Mouse (Mus musculus) embryo, embryonic 11 days (tissue): ENCODE measurements around the gene Gnaq.
A peak's percentile ranks its signal among the peaks of the same experiment; 100 is the strongest.

Source experiments
- DNase-seq: peaks from one replicate; pipeline ENCODE4 v3.0.0-alpha.2; 2015

Gnaq gene

DNA sequence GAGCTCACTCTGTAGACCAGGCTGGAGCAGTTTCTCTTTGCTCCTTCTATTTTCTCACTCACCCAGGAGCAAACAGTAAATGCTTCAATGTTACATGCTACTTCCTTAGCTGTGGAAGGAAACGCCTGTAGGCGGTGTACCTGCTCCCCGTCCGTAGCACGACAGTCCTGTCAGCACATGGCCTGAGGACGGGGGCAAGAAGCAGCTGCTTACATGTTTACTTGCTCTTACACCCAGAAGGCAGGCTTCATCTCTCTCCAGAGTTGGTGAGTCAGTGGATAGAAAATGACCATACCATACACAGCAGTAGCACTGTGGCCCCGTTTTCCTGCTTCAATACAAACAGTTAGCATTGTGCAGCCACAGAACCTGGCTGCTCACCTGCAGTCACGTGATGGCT lies 247.1 kb downstream of the Gnaq start:
- DNase-seq = no peak

DNA sequence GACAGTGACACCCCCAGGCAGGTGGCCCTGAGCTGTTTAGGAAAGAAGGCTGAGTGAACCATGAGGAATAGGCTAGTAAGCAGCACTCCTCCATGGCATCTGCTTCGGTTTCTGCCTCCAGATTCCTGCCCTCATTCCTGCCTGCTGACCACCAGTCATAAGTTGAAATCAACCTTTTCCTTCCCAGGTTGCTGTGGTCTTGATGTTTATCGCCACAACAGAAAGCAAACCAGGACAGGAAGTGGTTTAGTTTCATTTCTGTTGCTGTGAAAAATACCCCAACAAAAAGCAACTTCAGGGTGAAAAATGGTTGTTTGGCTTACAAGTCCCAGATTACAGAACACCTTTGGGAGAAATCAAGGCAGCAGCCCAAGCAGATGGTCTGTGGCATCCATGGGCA lies 249.8 kb downstream of the Gnaq start:
- DNase-seq = no peak

GRCm38 (mm10) chr19:16383127-16383526 lies 250.5 kb downstream of the Gnaq start:
- no peak for DNase-seq

DNA sequence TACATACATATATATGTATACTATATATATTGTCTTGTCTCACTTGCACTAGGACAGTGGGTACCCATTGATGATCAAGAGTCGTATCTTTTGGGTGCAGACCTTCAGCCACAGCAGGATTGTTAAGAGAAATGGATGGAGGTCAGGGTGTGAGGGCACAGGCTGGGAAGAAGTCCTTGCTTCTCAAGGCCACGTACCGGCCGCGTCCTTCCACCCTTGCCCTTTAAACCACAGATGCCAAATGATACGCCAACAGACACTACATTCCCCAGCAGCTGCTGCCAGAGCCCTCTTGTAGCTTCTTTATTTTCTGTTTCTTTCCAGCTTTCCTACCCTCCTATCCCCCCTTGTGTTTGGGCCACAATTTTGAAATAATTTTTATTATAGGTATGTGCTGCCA lies 251.5 kb downstream of the Gnaq start:
- DNase-seq = no peak

DNA sequence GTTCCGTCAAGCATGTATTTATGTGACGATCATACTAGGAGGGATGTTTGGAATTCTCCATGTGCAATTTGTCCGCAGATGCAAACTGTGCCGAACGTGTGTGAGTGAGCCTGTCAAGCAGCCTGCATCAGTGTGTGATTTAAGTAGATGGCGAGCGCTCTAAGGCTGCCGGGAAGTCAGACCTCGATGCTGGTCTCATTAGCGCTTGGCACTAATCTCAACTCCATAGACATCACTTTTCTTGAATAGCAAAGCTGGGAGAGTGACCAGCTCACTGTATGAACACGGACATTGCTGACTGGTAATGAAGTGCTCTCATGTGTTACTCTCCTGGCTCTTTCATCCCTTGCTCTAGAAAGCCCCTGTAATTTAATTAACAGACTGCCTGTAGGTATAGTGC lies 252.3 kb downstream of the Gnaq start:
- no peak for DNase-seq

DNA sequence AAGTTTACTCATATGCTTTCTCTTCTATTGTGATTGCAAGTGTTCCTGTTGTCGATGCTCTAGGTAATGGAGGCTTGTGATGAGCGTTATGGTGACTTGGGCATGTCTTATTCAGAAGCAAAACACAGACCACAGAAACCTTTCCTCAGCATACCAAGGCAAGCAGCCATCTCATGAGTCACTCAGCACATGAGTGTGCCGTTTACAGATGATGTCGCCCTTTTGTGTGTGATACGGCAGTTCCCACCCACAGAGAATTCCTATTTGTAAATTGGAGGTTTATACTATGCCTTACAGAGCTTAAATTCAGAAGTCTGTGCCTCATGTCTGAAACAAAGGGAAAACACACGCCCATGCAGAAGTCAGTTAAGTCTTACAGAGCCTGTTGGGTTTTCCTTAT lies 253.9 kb downstream of the Gnaq start:
- no peak for DNase-seq

DNA sequence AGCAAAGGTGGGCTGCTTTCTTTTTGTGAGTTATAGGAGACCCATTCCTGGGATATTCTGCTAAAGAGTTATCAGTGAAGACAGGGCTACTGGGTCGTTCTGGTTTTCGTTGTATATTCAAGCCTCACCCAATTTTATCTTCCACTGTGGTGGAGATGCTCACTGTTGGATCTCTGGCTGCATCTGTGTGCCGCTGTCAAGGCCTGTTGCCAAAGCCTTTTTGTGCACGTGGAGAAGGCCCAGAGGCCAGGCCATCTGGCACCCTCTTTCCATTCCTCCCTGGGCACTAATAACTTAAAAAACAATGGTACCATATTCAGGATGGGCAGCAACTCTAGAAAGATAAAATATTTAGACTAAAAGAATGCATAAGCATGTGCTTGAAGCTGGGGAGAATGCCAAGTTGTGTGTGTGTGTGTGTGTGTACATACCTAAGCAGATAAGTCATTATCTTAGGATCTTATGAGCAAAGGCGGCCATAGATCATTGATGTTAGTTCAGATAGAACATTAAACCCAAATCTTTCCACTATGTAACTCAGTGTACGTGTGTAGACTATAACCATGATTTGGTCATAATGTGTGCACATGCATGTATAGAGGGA lies 257.7 kb downstream of the Gnaq start:
- no peak for DNase-seq

DNA sequence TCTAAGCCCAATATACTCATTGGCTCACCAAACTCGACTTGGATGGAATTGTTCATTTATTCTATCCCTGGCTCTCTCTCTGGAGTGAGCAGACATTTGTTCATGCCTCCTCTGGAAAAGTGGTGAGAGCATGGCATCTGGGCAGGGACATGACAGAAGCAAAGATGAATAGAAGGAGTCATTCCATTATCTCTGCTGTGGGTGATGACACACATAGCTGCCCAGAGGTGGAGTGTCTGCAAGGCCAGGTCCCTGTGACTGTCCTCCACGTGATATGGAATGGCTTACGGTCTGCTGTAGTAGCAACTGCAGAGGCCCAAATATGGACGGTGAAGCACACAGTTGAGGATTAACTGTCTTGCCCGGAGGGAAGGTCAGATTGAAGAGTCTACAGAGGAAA lies 261.8 kb downstream of the Gnaq start:
- DNase-seq = no peak

DNA sequence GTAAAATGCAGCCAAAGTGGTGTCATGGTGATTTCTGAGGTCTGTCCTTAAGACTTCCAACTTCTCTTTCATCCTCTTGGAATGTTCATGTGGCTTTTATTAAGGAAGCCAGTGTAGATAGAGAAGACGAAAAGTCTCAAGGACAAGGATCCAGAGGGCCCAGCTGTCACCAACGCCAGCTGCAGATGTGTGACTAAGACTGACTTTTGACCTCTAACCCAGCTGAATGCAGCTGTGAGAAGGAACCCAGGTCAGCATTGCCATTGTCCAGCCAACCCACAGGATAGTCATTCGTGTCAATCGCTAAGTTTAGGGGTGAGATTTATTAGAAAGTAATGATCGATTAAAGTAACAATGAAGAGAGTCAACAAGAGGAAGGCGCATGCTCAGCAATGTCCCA lies 270.5 kb downstream of the Gnaq start:
- DNase-seq = peak; percentile 13

DNA sequence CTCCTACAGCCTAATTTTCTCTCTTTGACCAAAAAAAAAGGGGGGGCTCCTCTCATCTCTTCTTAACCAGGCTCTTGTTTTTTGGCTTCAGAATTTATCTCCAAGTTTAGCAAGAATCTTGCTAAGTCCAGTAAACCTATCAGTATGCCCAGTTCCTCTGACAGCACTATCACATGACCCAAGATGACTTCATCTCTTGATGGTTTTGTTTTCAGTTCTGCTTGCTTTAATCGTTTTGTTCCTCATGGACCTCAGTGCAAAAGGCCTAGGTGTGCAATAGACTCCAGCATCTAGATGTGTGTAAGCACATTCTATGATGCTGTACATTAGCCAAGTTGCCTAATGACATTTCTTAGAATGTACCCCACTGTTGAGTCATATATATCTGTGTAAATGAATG lies 275.1 kb downstream of the Gnaq start:
- no peak for DNase-seq

GRCm38 (mm10) chr19:16411302-16411701 lies 278.7 kb downstream of the Gnaq start:
- no peak for DNase-seq

DNA sequence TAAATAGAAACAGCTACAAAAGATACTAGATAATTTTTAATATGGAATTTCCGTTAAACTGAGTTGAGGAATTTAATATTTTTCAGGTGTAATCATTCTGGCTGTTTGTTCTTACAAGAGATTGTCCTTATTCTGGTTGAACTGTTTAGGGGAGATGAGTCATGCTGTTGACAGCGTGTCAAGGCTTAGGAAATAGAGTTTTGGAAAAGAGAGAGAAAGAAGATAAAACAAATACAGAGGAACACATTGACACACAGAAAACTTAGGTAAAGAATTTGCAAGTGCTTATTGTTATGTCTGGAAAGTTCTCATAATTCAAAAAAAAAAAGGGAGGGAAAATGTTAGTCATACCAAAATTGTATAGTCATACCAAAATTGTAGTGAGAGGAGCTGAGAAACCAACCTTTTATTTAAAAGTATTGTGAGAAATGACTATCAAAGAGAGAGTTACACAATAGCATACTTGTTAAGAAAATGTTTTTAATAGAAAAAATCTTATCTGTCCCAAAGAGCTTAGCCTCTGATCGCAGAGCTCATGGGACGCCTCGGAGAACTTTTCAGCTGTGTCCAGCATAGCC lies 285.5 kb downstream of the Gnaq start:
- no peak for DNase-seq

GRCm38 (mm10) chr19:16425596-16425995 lies 293.0 kb downstream of the Gnaq start:
- DNase-seq = no peak

- no peak for DNase-seq
Observed at GRCm38 (mm10) chr19:16431368-16431767, 298.7 kb downstream of the Gnaq start.

- DNase-seq = peak; percentile 49
Observed at GRCm38 (mm10) chr19:16434879-16435278, 302.2 kb downstream of the Gnaq start.

GRCm38 (mm10) chr19:16435531-16436231 lies 303.1 kb downstream of the Gnaq start, which contains the start of gene Gna14:
Gna14 (plus strand) TSS chr19:16435762.
- peak; percentile 82 for DNase-seq

GRCm38 (mm10) chr19:16436335-16437169 lies 303.9 kb downstream of the Gnaq start:
- DNase-seq = peak; percentile 73
